Mouse (Mus musculus) small intestine, adult 2 months (tissue): ENCODE results near the gene Gli2.

Source experiments
- CTCF ChIP-seq: fragments of 200-500 bp; IDR thresholded peaks from 2 replicates; pipeline ENCODE4 v1.5.1; 2012; ENCODE audit warnings: low read depth, mild to moderate bottlenecking, control low read depth, inconsistent platforms, low read length, moderate library complexity, mixed read lengths; ENCODE audit not compliant: insufficient replicate concordance, insufficient read length; ENCODE audit errors: extremely low read depth
- POLR2A ChIP-seq: fragments of 200-500 bp; IDR thresholded peaks from 2 replicates; pipeline ENCODE4 v1.6.1; 2012; ENCODE audit warnings: low read depth, mild to moderate bottlenecking, control low read depth, inconsistent platforms, low read length, moderate library complexity

GRCm38 (mm10) chr1:118969409-118969808 is 84.0 kb downstream of the Gli2 start:
- TF ChIP-seq CTCF, result no peak
- TF ChIP-seq POLR2A, result no peak
